Mouse (Mus musculus): ENCODE measurements around the gene Fam185a.
A peak's percentile ranks its signal among the peaks of the same experiment; 100 is the strongest.

The Fam185a gene

DNA sequence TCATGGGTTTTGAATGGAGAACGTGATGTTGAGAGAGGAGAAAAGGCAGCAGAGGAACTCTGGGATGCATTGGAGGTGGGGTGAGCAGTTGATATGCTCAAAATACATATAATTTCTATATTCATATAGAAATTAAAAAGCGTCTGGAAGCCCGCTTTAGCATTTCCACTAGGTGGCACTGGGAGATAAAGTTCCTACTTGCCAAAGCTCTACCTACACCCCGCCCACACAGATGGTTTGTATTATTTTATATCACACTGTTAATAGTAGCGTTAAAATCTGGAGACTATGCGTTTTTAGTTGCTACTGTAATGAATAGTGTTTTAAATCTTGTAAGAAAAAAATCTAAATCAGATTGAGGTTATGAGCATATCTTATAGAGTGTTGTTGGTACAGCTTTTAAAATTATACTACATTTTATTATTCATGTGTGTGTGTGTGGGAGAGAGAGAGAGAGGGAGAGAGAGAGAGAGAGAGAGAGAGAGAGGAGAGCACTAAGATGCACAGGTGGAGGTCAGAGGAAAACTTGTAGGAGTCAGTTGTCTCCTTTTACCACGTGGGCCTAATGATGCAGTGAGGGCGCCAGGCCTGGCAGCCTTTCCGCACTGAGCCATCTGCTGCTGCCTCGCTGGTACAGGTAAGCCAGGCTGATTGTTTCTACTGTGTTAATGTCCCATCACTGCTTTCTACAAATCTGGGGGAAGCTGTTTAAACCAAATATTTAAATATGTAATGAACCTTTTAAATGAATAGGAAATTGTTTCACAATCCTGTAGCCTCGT, 9.6 kb downstream of the Fam185a start:
- DNase-seq, result no peak

DNA sequence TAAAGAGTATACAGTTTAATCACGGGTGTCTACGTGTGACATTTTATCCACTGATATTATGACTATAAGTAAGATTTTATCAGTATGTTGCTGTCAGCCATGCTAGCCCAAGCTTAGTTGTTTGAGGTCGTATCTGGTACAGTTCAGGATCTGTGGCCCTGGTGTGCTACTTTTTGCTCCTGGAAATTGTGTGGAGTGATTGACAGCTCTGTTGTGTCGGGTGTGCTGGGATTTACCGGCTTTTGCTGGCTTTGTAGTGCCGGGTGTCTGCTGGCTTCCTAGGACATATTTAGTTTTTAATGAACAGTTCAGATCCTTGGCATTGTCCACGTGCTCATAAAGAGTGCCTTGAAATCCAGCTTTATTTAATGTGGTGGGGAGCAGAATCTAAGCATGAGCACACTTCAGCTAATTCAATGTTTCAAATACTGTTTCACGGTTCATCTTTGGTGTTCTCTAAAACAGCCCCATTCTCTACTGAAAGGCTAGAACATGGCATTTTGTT, 11.8 kb downstream of the Fam185a start:
- no peak for DNase-seq

DNA sequence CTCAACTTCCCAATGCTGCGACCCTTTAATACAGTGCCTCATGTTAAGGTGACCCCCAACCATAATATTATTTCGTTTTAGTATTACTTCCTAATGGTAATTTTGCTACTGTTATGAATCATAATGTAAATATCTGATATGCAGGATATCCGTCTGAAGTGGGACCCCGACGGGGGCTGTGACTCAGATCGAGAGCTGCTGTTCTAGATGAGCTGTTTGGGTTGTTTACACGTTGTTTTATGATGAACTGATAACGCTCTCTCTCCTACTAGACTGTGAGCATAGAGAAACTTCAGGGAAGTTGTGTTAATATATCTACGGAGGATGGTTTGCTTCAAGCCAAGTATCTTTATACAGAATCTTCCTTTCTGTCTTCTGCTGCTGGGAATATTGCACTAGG, 13.7 kb downstream of the Fam185a start:
- DNase-seq, result no peak

DNA sequence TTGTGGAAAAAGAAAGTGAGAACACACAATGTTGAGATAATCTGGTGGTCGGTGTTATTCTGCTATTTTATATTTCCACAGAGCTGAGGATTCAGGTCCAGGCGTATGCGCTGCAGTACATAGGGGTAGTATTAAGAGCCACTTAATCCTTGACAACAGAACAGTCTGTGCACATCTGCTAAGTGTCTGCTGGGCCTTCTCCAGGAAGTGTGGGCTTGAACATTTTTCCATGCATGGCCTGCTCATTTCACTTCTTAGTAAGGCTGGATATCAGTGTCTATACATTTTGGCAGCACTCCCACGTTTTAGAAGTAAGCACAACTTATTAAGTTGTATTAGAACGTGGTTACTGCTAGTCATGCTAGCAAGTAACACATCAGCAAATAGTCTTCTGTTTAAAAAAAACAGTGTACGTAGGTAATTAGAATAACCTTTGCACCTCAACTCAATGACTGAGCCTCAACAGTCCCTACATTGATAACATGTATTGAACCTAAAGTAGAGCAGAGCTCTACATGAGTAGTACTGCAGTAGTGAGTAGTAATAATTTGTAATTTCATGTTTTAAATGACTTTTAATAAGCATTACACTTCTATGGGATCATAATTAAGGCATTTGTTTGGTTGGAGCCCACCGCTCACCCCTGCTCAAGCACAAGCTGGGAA, 14.8 kb downstream of the Fam185a start:
- DNase-seq, result no peak

DNA sequence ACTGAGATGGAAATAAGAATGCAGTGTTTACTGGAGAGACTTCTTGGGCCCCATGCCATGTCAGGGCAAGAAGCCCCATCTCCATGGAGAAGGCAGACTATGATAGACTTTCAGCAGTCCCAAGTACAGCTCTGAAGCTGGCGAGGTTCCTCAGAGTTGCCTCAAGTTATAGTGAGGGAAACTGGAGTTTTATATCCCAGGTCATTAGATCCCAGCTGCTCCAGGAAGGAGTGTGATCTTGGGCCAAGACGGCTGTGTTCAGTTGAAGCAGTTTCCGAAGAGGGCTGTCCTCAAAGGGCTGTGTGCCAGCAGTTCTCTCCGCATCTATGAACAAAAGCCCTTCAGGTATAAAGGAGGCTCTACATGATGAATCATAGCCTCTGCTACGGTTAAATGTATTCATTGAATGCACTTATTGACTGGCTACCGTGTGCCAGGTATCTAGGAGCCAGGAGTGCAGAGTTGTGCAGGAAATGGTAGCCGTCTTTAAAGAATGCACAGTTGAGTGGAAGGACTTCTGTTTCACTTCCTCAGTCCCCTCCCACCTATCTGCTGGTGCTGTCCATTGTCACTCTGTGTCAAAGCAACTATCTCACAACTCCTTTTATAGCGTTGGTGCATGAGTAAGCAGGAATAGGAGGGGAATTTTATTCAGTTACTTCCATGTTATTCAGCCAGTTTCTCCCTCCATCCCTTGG, 16.2 kb downstream of the Fam185a start:
- DNase-seq, result peak; percentile 40

DNA sequence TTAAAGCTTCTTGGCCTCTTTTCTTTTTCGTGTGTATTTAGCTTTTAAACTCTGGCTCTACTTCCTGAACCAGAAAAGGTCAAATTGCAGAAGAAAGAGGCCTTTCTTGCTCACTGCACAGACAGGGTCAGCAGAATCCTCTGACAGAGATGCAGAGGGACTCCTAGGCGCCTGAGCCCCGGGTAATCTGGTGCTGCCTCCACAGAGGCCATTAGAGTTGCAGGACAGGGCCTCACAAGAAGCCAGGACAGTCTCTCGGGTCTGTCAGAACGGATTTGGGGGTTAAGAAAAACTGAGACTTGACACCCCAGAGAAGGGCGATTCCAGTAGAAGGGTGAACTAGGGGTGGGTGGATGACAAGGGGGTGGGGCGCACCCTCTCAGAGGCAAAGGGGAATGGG, 42.6 kb downstream of the Fam185a start:
- DNase-seq, result no peak

DNA sequence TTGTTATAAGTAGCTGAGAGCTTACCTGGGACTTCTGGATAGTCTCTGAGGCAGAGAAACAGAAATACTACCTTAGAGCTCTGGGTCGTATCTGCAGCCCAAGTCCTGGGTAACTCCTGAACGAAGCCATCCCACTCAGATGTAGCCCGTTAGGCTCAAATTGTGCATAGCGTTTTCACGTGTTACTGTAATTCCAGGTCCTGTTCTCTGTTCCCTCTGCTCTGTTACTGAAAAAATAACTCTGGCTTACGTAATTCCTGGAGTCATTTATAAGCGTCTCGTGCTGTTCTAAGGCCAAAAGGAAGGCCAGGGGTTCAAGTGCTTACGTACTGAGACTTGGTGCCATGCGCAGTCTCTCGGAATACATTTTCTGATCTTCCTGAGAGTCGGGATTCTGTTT, 43.3 kb downstream of the Fam185a start:
- DNase-seq, result no peak

DNA sequence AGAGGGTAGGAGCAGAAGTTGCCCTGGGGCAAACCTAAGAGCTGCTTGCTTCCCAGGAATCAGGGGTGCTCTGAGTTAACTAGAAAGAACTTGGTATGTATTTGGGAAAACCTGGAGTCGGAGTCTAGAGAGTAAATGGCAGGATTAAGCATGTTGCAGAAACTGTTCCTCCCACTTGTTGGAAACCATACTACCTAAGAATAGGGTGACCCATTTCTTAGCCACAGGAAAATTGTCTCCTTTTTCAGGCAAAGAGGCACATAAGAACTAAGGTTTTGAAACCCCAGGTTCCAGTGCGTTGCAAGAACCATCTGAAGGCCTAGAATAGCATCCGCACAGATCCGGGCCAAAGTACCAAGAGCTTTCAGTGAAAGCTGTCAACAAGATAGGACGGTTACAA, 53.7 kb downstream of the Fam185a start:
- DNase-seq, result no peak

DNA sequence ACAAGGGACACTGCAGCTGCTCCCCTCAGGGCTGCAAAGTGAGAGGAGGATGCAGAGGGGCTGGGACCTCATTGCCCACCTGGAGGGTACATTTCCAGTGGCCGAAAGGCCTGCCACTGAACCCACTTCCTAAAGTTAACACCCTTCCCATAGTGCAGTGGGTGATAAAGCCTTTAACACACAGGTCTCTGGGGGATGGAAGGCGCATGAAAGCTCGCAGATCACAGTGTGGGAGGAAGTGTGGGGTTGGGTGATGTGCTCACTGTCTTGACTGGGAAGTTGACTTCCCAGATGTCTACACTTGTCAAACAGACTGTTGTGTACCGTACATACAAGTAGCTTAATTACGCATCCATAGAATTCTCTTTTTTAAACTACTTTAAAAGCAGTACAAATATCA, 55.0 kb downstream of the Fam185a start:
- no peak for DNase-seq

DNA sequence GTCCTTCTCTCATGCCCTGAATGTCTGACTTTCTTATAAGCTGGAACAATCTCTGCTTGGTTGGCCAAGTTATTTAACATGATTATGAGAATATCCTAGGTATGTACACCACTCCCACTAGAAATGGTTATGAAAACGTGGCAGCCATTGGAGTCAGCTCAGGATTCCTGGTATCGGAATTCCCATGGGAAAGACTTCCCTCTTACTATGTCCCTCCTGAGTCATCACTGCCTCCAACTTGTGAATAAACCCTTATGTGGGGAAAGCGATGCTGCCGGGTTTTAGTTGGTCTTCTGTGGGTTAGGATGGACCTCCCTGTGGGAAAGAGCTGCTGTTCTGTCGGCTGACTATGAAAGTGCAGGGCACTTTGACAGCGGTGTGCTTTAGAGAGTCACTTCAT, 56.8 kb downstream of the Fam185a start:
- no peak for DNase-seq

DNA sequence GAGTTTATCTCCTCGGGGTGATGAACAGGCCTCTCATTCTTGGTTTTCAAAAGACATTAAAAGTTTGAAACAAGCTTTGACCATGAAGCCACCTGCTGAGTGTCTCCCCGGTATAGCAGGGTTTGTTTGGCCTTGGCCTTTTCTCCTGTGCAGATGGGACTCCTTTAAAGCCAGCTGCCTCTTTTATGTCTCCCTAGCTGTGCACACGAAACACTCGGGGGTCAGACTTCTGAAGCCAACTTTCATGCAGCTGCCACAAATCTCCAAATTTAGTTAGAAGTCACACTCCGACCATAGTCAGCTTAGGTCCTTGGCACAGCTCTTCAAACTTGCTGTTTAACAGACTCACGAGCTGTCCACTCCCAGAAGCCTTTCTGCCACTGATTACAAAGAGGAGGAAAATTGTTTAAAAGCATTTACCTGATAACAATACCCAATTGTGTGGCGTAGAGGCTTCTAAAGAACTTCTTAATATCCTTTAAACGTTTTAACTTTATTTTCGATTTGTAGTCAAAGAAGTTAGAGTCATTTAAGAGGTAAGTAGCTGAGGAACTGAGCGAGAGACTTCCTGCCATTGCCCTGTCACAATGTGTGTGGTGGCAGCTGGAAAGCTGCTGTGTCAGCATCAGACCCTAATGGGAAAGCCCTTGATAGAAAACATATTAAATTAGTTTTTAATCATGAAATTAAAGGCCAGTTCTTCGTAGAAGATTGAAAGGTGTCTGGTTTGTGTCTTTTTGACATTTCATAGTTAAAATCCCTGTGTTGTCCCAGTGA, 57.9 kb downstream of the Fam185a start:
- no peak for DNase-seq

DNA sequence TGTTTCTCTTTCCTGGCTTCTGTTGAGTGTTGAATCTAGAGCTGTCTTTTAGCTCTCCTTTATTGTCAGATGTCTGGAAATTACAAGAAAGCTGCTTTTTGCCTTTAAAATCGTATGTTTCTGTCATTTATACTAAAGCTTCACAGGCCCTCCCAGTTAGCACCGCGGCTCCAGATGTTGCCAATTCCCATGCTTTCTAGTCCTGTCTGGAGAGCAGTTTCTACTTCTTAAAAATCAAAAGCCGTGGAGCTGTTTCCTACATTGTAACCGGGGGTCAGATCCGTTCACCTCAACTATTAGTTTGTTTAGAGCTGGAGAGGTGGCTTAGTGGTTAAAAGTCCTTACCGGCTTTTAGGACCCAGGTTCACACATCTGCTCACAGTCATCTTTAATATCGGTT, 58.5 kb downstream of the Fam185a start:
- DNase-seq, result no peak

DNA sequence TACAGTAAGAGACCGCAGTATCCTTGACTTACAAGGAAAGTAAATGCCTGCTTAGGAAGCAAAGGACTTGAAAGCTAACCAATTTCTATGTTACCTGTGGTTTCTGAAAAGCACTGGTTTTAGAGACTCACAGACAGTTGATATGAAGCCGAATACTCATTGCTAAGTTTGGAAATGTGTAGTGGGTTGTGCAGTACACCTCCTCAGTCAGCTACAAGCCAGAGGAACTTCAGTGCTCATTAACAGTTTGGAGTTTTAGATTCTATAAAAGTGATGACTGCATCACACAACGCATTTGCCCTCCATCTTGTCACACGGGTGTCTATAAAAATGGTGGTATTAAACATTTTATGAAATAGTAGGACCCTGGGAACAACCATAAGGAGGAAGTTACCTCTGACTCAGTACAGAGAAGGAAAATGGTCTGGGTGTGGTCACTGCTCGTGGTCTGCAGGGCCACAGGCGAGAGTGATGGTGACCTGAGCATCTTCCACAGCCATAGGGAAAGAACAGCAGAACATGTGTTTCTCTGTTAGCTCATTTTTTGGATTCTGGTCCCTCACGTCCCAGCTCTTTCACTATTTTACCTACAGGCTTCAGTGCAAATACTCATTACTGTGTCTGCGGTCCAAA, 60.6 kb downstream of the Fam185a start:
- no peak for DNase-seq

DNA sequence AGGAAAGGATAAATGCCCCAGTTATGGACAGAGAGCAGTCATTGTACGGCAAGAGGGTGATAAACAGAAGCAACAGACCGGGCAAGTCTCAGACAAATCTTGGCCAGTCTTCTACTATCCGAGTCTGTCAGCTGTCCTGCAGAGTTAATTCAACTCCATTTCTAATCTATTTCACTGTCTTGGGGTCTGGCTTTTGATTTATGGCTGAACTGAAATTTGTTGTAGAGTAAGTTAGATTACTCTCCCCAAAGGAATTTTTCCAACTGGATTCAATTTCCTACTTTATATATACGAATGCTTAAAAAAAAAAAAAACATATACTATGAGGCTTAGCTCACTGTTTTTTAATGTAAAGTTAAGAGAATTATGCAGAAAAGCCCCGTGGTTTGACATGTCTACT, 62.0 kb downstream of the Fam185a start:
- no peak for DNase-seq

DNA sequence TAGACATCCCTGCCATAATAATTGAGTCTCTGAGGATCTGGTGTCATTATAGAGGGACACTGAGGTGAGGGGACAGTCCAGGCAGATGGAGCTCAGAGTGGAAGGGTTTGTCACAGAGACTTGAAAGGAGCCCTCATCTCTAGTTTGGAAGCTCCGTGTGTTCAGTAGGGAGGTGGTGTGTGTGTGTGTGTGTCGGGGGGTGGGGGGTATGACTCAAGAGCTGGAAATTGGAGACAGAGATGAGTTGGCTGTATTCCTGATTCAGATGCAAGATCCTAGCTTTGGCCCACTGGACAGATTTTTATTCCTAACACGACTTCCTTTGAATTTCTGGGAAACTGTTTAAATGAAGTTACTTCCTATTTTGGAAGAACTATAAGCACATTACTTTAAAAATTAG, 62.5 kb downstream of the Fam185a start:
- DNase-seq, result no peak

DNA sequence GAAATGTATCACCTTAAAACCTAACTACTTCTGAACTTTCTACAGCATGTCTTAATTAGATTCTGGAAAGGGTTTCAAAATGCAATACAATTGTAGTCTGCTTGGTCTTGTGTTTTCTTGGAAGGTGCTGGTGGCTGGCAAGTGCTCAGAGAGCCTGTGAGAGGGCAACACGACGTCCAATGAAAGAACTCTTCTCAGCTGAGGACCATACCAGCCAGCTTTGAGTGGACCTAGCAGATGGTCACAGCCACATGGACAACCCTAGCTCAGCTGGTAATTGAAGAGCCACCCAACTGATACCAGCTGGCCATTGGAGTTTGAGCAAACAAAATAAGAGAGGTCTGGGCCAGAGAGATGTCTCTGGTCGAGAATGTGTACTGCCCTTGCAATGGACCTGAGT, 63.0 kb downstream of the Fam185a start:
- DNase-seq, result no peak

DNA sequence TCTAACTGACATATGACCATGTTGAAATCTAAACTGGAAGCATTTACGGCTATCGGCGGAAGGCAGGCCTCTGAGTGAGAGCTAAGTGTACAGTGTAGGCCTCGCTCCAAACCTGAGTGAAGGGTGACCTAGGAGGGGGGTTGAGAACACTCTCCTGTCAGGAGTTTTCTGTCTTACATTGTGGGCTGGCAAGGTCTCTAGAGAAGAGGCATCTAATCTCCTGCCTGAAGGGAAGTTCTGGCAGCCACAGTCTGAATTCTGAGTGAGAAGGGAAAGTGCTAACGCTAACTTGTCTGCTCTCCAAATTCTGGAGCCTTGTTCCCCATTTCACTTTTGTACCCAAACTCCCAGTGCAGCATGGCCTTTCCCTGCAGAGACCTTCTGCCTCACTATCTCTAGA, 63.7 kb downstream of the Fam185a start:
- DNase-seq, result no peak

DNA sequence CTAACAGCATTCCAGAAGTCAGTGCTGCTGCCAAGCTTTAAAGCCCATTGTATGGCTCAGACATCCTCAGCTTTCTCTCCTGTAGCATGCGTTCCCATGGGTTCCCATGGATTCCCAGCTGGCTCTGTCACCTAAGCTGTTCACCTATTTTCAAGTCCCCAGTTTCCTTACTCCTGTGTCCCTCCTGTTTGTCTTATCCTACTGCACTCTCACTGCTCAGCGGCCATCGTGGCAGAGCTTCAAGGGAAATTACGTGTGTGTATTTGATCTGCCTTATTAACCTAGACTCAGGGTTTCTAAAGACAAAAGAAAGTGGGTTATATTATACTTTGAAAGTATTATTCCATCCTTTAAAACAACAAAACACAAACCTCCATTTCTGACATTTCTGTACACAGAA, 64.4 kb downstream of the Fam185a start:
- no peak for DNase-seq

DNA sequence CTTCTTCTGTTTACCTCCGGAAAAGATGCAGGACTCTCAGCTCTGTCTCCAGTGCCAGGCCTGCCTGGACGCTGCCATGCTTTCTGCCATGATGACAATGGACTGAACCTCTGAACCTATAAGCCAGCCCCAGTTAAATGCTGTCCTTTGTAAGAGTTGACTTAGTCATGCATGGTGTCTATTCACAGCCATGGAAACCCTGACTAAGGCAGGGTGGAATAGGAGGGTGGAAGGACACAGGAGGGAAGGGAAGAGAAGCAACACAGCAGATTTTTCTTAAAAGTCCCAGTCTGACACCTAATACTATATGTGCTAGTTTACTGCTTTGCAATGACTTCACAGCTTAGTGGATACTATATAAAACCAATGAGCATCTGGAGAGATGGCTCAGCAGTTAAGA, 66.7 kb downstream of the Fam185a start:
- DNase-seq, result no peak

DNA sequence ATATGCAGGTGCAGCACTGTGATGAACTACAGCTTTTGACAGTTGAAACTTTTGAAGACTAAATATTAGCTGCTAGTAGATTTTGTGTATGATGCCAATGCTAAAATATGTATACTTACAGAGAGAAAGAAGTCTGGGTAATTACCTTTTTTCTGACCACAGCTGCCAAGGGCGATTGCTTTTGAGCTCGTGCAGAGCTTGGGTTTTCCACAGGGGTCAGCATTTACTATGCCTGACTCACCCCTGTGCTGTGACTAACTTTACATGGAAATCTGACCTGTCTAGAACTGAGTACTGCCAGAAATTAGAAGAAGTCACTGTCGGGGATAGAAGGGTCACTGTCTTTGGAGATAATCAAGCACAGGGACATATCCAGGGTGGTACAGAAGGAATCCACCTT, 67.5 kb downstream of the Fam185a start:
- DNase-seq, result no peak

DNA sequence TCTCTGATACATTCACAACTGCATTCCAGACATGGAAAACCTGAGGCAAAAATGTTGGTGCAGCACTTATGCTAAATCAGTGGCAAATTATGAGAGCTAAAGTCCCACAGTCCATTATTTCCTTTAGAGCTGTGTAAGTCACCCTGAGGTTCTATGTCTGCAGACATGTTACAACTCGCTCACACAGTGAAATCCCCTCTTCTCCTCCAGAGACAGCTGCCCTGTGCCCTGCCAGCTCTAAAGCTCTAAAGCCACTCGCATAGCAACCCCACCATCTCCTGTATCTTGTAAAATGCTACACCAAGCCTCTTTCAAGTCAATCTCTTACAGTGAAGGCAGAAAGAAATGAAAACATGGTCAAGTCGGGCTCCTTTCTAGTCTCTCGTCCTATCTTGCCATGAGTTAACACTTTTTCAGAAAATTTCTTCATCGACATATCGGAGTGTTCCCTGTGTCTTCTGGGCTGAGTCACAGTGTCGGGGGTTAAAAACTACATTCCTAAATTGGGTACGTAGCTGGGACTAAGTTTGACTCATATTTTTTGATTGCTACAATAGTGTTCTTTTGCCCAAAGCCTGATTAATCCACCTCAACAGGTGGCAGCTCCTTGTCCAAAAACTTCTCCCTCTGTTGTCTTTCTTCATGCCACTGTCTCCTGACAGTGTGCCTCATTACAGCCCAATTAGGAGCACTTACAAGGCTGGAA, 68.7 kb downstream of the Fam185a start:
- no peak for DNase-seq

DNA sequence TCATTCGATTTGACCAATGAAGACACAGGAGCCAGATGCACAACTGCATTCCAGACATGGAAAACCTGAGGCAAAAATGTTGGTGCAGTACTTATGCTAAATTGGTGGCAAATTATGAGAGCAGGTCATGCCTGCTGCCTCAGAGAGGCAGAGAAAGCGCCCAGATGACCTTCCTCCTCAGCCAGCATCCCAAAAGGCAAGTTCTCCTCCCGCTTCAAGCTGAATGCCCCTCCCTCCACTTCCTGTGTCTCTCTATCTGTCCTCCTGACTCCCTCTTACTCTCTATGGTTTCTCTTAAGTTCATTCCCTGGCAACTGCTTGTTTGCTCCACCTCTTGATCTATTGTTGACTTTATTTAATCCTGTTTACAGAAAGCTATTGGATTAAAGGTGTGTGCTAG, 70.0 kb downstream of the Fam185a start:
- DNase-seq, result no peak
